ENCODE assay signal across 13 mouse cellular contexts in genomic region chr8:91198036-91198435, GRCm38 (mm10).
"Had no signal": no experiment of that assay in that cellular context is flagged by ENCODE, and none has a peak within 500 bp of the region (broad histone marks: within the 10 kb centered on the region; RNA-seq: fewer than 3 reads in every experiment).

No protein-coding gene starts in this region.

- H3K36me3 ChIP-seq: intestine, embryonic 15.5 days; liver, embryonic 13.5 days; midbrain, embryonic 10.5 days; midbrain, embryonic 15.5 days; stomach, embryonic 15.5 days had no signal

- H3K4me2 ChIP-seq: intestine, embryonic 15.5 days; liver, embryonic 13.5 days; midbrain, embryonic 15.5 days; stomach, embryonic 15.5 days had no signal

- H3K9ac ChIP-seq: intestine, embryonic 15.5 days; liver, embryonic 13.5 days; liver, postnatal 0 days; midbrain, embryonic 15.5 days; stomach, embryonic 15.5 days had no signal

- ATAC-seq: intestine, embryonic 15.5 days; liver, postnatal 0 days; midbrain, embryonic 15.5 days had no signal

- H3K27ac ChIP-seq: intestine, embryonic 15.5 days; liver, embryonic 13.5 days; midbrain, embryonic 10.5 days; midbrain, embryonic 15.5 days; stomach, embryonic 15.5 days had no signal

- H3K4me1 ChIP-seq: intestine, embryonic 15.5 days; liver, embryonic 13.5 days; midbrain, embryonic 10.5 days; midbrain, embryonic 15.5 days; stomach, embryonic 15.5 days had no signal

- H3K9me3 ChIP-seq: intestine, embryonic 15.5 days; liver, embryonic 13.5 days; midbrain, embryonic 10.5 days; midbrain, embryonic 15.5 days; stomach, embryonic 15.5 days had no signal

- DNase-seq: kidney, adult 18-20 months; layer of hippocampus, adult 9-11 months; layer of hippocampus, postnatal 36 days; left cerebral cortex, postnatal 4 days; liver; liver, embryonic 13.5 days; liver, postnatal 0 days; right cerebral cortex, postnatal 14 days; thymus, postnatal 4 days had no signal

- H3K27me3 ChIP-seq: intestine, embryonic 15.5 days; liver, embryonic 13.5 days; midbrain, embryonic 15.5 days; stomach, embryonic 15.5 days had no signal

- H3K4me3 ChIP-seq: intestine, embryonic 15.5 days; liver, embryonic 13.5 days; midbrain, embryonic 10.5 days; midbrain, embryonic 15.5 days; stomach, embryonic 15.5 days had no signal
